Mouse (Mus musculus): ENCODE results near the gene F11r. TPM values are rescaled to one million over a fixed set of nuclear protein-coding genes. Genes with fewer than 3 reads are reported as not detected.
"Not testable (repeated sequence)": the region's sequence is repeated elsewhere in the genome, so short reads cannot be mapped to it uniquely, and the experiment has no call there.

Gene F11r
- total RNA-seq, 2 experiments from 2014 or later: 4.2 to 6.0 TPM

GRCm38 (mm10) chr1:171460551-171461503 lies 23.5 kb downstream of the F11r start:
- no peak overlapping the region for H3K4me3 ChIP-seq
- intact Hi-C loops (cut with DNase I): no loop called here

GRCm38 (mm10) chr1:171463133-171463532 lies 25.8 kb downstream of the F11r start:
- Histone ChIP-seq H3K4me3 (no peak overlapping the region), H3K27ac (no peak overlapping the region)
- TF ChIP-seq CTCF (IDR thresholded peaks at IDR 0.05): no peak
- DNase-seq: no peak
- intact Hi-C loops (cut with DNase I): no loop called here

More at GRCm38 (mm10) chr1:171460551-171461503, 23.5 kb downstream of the F11r start:
- no peak for TF ChIP-seq CTCF (IDR thresholded peaks at IDR 0.05)
- no peak overlapping the region for H3K27ac ChIP-seq
- no peak for DNase-seq

GRCm38 (mm10) chr1:171465749-171466412 lies 28.5 kb downstream of the F11r start:
- TF ChIP-seq CTCF (IDR thresholded peaks at IDR 0.05): no peak
- DNase-seq: no peak
- intact Hi-C loops (cut with DNase I): no loop called here
- no peak overlapping the region for H3K4me3 ChIP-seq
- H3K27ac ChIP-seq: no peak overlapping the region

- DNase-seq: no peak
- no peak overlapping the region for H3K27ac ChIP-seq
- intact Hi-C loops (cut with DNase I): no loop called here
- H3K4me3 ChIP-seq: no peak overlapping the region
- no peak for TF ChIP-seq CTCF (IDR thresholded peaks at IDR 0.05)
Observed at GRCm38 (mm10) chr1:171466565-171466964, 29.2 kb downstream of the F11r start.

- no peak for TF ChIP-seq CTCF (IDR thresholded peaks at IDR 0.05)
- no peak for DNase-seq
- Histone ChIP-seq H3K4me3 (no peak overlapping the region), H3K27ac (no peak overlapping the region)
- intact Hi-C loops (cut with DNase I): loop anchor here (2.0 to 10.0 kb wide), 2 partner anchors 55 to 97 kb away; partner anchors contain the start of genes Tstd1 and Usf1
Observed at GRCm38 (mm10) chr1:171469678-171470077, 32.3 kb downstream of the F11r start.

- DNase-seq: peak; percentile 53
- intact Hi-C loops (cut with DNase I): loop anchor here (2.0 to 10.0 kb wide), 2 partner anchors 56 to 96 kb away; partner anchors contain the start of genes Tstd1 and Usf1
- peak; percentile 88 for TF ChIP-seq CTCF (IDR thresholded peaks at IDR 0.05)
- H3K4me3 ChIP-seq: no peak overlapping the region
- H3K27ac ChIP-seq: no peak overlapping the region
Observed at GRCm38 (mm10) chr1:171470371-171470871, 33.1 kb downstream of the F11r start.

GRCm38 (mm10) chr1:171470896-171471295 lies 33.6 kb downstream of the F11r start:
- Histone ChIP-seq H3K4me3 (no peak overlapping the region), H3K27ac (no peak overlapping the region)
- intact Hi-C loops (cut with DNase I): loop anchor here (2.0 to 10.0 kb wide), 2 partner anchors 56 to 96 kb away; partner anchors contain the start of genes Tstd1 and Usf1
- TF ChIP-seq CTCF (IDR thresholded peaks at IDR 0.05): no peak
- DNase-seq: no peak

- intact Hi-C loops (cut with DNase I): loop anchor here (2.0 to 10.0 kb wide), 2 partner anchors 57 to 95 kb away; partner anchors contain the start of genes Tstd1 and Usf1
Observed at GRCm38 (mm10) chr1:171471452-171471851, 34.1 kb downstream of the F11r start.

GRCm38 (mm10) chr1:171471941-171472340 lies 34.6 kb downstream of the F11r start:
- intact Hi-C loops (cut with DNase I): loop anchor here (2.0 to 10.0 kb wide), 2 partner anchors 57 to 95 kb away; partner anchors contain the start of genes Tstd1 and Usf1
- H3K4me3 ChIP-seq, DNase-seq: not testable (repeated sequence)

More at GRCm38 (mm10) chr1:171471452-171471851, 34.1 kb downstream of the F11r start:
- DNase-seq: no peak
- Histone ChIP-seq H3K4me3 (no peak overlapping the region), H3K27ac (no peak overlapping the region)
- TF ChIP-seq CTCF (IDR thresholded peaks at IDR 0.05): no peak

GRCm38 (mm10) chr1:171473506-171473905 lies 36.2 kb downstream of the F11r start:
- no peak for TF ChIP-seq CTCF (IDR thresholded peaks at IDR 0.05)
- Histone ChIP-seq H3K4me3 (no peak overlapping the region), H3K27ac (no peak overlapping the region)
- DNase-seq: no peak
- intact Hi-C loops (cut with DNase I): loop anchor here (10.0 kb wide), 1 partner anchor 59 kb away; the partner anchor contains the start of genes Tstd1 and Usf1

More at GRCm38 (mm10) chr1:171471941-171472340, 34.6 kb downstream of the F11r start:
- H3K27ac ChIP-seq: not testable (repeated sequence)

GRCm38 (mm10) chr1:171473920-171474640 lies 36.7 kb downstream of the F11r start:
- no peak for DNase-seq
- TF ChIP-seq CTCF (IDR thresholded peaks at IDR 0.05): no peak
- no peak overlapping the region for H3K27ac ChIP-seq
- H3K4me3 ChIP-seq: no peak overlapping the region
- intact Hi-C loops (cut with DNase I): loop anchor here (10.0 kb wide), 1 partner anchor 59 kb away; the partner anchor contains the start of genes Tstd1 and Usf1
